In the genomic region with DNA sequence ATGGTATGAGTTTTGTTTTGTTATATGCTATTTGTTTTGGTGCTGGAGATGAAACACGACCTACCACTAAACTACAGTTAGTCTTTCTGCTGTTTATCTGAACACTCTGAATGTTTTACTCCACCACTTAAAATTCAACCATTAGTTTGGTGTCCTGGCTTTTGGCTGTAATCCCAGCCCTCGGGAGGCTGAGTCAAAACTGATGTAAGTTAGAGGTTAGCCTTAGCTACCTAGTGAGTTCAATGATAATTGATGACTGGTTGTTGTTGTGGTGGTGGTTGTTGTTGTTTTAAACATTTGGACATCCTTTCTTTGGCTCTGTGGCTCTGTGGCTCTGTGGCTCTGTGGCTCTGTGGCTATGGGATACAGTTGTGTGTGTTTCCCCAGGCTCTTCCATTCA, we compare ENCODE assay signal across 9 mouse cellular contexts. TPM values are rescaled to one million over a fixed set of nuclear protein-coding genes. Genes with fewer than 3 reads are reported as not detected.
DNase-seq lines count a peak whose midpoint lies in the region; ATAC-seq and TF ChIP-seq lines count a peak whose summit lies in the region.
"Had no signal": no experiment of that assay in that cellular context is flagged by ENCODE, and none has a peak within 500 bp of the region (broad histone marks: within the 10 kb centered on the region; RNA-seq: fewer than 3 reads in every experiment).

No protein-coding gene starts in this region.

- no peaks in the 10 kb centered on the region for H3K9me3 ChIP-seq in lung, embryonic 16.5 days (ENCODE audit: control insufficient read depth, low read length)
- H3K9me3 ChIP-seq in limb, embryonic 10.5 days (replicated peaks), result peaks cover 3% of the 10 kb centered on the region; the same call in 1 of the 2 replicates
- no peaks in the 10 kb centered on the region for H3K9me3 ChIP-seq in neural tube, embryonic 15.5 days (replicated peaks)

- no peak for DNase-seq in lung, postnatal 36 days
- no peak for DNase-seq in limb, embryonic 10.5 days (ENCODE audit: low spot score)
- DNase-seq in layer of hippocampus, adult 18-20 months (ENCODE audit: low spot score in 2 of 2), result no peak
- DNase-seq in cerebellum, adult 8-10 months, result no peak
- no peak for DNase-seq in ovary, adult 18-20 months (ENCODE audit: low spot score)
- DNase-seq: right cerebral cortex, postnatal 25 days had no signal

- TF ChIP-seq POLR2A in embryonic fibroblast, embryonic 13.5 days (IDR thresholded peaks at IDR 0.05; ENCODE audit: low read depth, low read length), result no peak

- no peaks in the 10 kb centered on the region for H3K27me3 ChIP-seq in lung, embryonic 16.5 days (ENCODE audit: control insufficient read depth, insufficient read depth, low read depth, low read length)
- no peaks in the 10 kb centered on the region for H3K27me3 ChIP-seq in limb, embryonic 10.5 days (ENCODE audit: low read depth, poor library complexity, severe bottlenecking)
- H3K27me3 ChIP-seq in neural tube, embryonic 15.5 days (replicated peaks), result no peaks in the 10 kb centered on the region

- no peak for ATAC-seq in lung, embryonic 16.5 days (ENCODE audit: low read depth)
- ATAC-seq in neural tube, embryonic 15.5 days (ENCODE audit: low FRiP score), result no peak

- no peak overlapping the region for H3K27ac ChIP-seq in lung, embryonic 16.5 days (ENCODE audit: low read length)
- H3K27ac ChIP-seq in embryonic fibroblast, embryonic 13.5 days (ENCODE audit: insufficient read depth, low read length), result peak overlapping the region; percentile 20; the same call in 1 of the 2 replicates
- H3K27ac ChIP-seq in limb, embryonic 10.5 days, result no peak overlapping the region; the same call in 1 of the 2 replicates
- H3K27ac ChIP-seq in neural tube, embryonic 15.5 days (replicated peaks), result no peak overlapping the region

- H3K9ac ChIP-seq in lung, embryonic 16.5 days (ENCODE audit: low read length), result no peak overlapping the region
- peak overlapping the region; percentile 88 for H3K9ac ChIP-seq in neural tube, embryonic 15.5 days (replicated peaks)

- WGBS in lung, embryonic 16.5 days, result 55% methylated on average over 2 of the region's 2 CpGs
- 86% methylated on average over 2 of the region's 2 CpGs for WGBS in limb, embryonic 10.5 days
- 60% methylated on average over 2 of the region's 2 CpGs for WGBS in neural tube, embryonic 15.5 days

- peaks cover 11% of the 10 kb centered on the region for H3K4me1 ChIP-seq in lung, embryonic 16.5 days (replicated peaks; ENCODE audit: control insufficient read depth, insufficient read depth, low read length)
- H3K4me1 ChIP-seq in embryonic fibroblast, embryonic 13.5 days (ENCODE audit: control insufficient read depth, insufficient read depth, low read length), result no peaks in the 10 kb centered on the region
- peaks cover 12% of the 10 kb centered on the region for H3K4me1 ChIP-seq in limb, embryonic 10.5 days
- H3K4me1 ChIP-seq in neural tube, embryonic 15.5 days, result peaks cover 23% of the 10 kb centered on the region

- no peak for TF ChIP-seq CTCF in embryonic fibroblast, embryonic 13.5 days (IDR thresholded peaks at IDR 0.05; ENCODE audit: borderline replicate concordance, insufficient read depth, low read length)

- peak overlapping the region; percentile 82 for H3K4me3 ChIP-seq in lung, embryonic 16.5 days (ENCODE audit: low read length)
- H3K4me3 ChIP-seq in embryonic fibroblast, embryonic 13.5 days (ENCODE audit: insufficient read depth, low read length), result peak overlapping the region; percentile 90
- H3K4me3 ChIP-seq in limb, embryonic 10.5 days, result peak overlapping the region; percentile 92
- H3K4me3 ChIP-seq in neural tube, embryonic 15.5 days (replicated peaks), result peak overlapping the region; percentile 70

- peak overlapping the region; percentile 77 for H3K4me2 ChIP-seq in lung, embryonic 16.5 days (ENCODE audit: low read depth, low read length)
- peak overlapping the region; percentile 62 for H3K4me2 ChIP-seq in neural tube, embryonic 15.5 days

- no peaks in the 10 kb centered on the region; the same call in 1 of the 2 replicates for H3K36me3 ChIP-seq in lung, embryonic 16.5 days (ENCODE audit: control insufficient read depth, insufficient read depth, low read length)
- H3K36me3 ChIP-seq in limb, embryonic 10.5 days, result peaks cover 41% of the 10 kb centered on the region
- H3K36me3 ChIP-seq in neural tube, embryonic 15.5 days, result peaks cover 14% of the 10 kb centered on the region

RNA-seq across cellular contexts. Expression of a gene that starts 1.3 kb away (rescaled TPM):
- polyA plus RNA-seq in lung, embryonic 16.5 days (2015; fragmentation: Nextera tagmentation; extraction: Ambion mirVana), result 37.4 and 41.1 TPM in 2 replicates
- 32.0 and 32.8 TPM in 2 replicates for polyA plus RNA-seq in embryonic fibroblast, embryonic 13.5 days (2011; ENCODE audit: insufficient read length, low read depth, missing spikeins)
- 53.4 and 56.5 TPM in 2 replicates for polyA plus RNA-seq in limb, embryonic 10.5 days (2016; fragmentation: Nextera tagmentation; extraction: Ambion mirVana)
- polyA plus RNA-seq in neural tube, embryonic 15.5 days (2015; fragmentation: Nextera tagmentation; extraction: Ambion mirVana), result 50.7 and 57.7 TPM in 2 replicates
- 10 to 100 TPM; 37.5 to 39.9 TPM for total RNA-seq in layer of hippocampus, adult 18-20 months (2021)
